9 mouse cellular contexts compared by ENCODE assay signal in genomic region chr3:96328730-96329387, GRCm38 (mm10). TPM values are rescaled to one million over a fixed set of nuclear protein-coding genes. Genes with fewer than 3 reads are reported as not detected.
DNase-seq lines count a peak whose midpoint lies in the region; ATAC-seq and TF ChIP-seq lines count a peak whose summit lies in the region.
"Had no signal": no experiment of that assay in that cellular context is flagged by ENCODE, and none has a peak within 500 bp of the region (broad histone marks: within the 10 kb centered on the region; RNA-seq: fewer than 3 reads in every experiment).

No protein-coding gene starts in this region.

- H3K4me2 ChIP-seq in heart, embryonic 13.5 days, result peak overlapping the region; percentile 73
- H3K4me2 ChIP-seq in limb, embryonic 12.5 days, result peak overlapping the region; percentile 68
- H3K4me2 ChIP-seq in lung, postnatal 0 days (replicated peaks; ENCODE audit: low read depth, low read length), result no peak overlapping the region

- intact Hi-C loops in heart, adult 2 months (cut with DNase I), result no loop called here

- H3K27ac ChIP-seq in heart, embryonic 13.5 days (replicated peaks), result no peak overlapping the region
- H3K27ac ChIP-seq in heart, adult 2 months, result no peak overlapping the region
- no peak overlapping the region for H3K27ac ChIP-seq in limb, embryonic 12.5 days
- H3K27ac ChIP-seq in lung, postnatal 0 days (ENCODE audit: low read length), result no peak overlapping the region
- no peak overlapping the region for H3K27ac ChIP-seq in layer of hippocampus, adult 2 months
- H3K27ac ChIP-seq: left cerebral cortex, adult 2 months had no signal

- TF ChIP-seq EP300 in heart, adult 2 months (IDR thresholded peaks at IDR 0.05; ENCODE audit: insufficient read depth, low read depth, low read length), result no peak
- TF ChIP-seq EP300 in lung, postnatal 0 days (IDR thresholded peaks at IDR 0.05), result no peak

- peak overlapping the region; percentile 80; the same call in 1 of the 2 replicates for H3K9ac ChIP-seq in heart, embryonic 13.5 days
- no peak overlapping the region for H3K9ac ChIP-seq in heart, adult 2 months (ENCODE audit: low read depth, low read length)
- no peak overlapping the region for H3K9ac ChIP-seq in limb, embryonic 12.5 days (replicated peaks)
- no peak overlapping the region for H3K9ac ChIP-seq in lung, postnatal 0 days (replicated peaks; ENCODE audit: low read depth)

- H3K9me3 ChIP-seq in heart, embryonic 13.5 days, result no peaks in the 10 kb centered on the region
- H3K9me3 ChIP-seq in limb, embryonic 12.5 days, result no peaks in the 10 kb centered on the region
- H3K9me3 ChIP-seq in lung, postnatal 0 days (ENCODE audit: low read length), result no peaks in the 10 kb centered on the region

- DNase-seq in heart, adult 2 months, result no peak
- DNase-seq in thymus, postnatal 0 days (ENCODE audit: low spot score), result peak; percentile 1
- DNase-seq in thymus, adult 18-20 months, result no peak
- no peak for DNase-seq in gastrocnemius, postnatal 25 days
- no peak for DNase-seq in lung, postnatal 0 days (ENCODE audit: low spot score)
- no peak for DNase-seq in layer of hippocampus, adult 2 months (ENCODE audit: low spot score in 2 of 2)

- peaks cover 86% of the 10 kb centered on the region for H3K27me3 ChIP-seq in heart, embryonic 13.5 days (replicated peaks)
- H3K27me3 ChIP-seq in heart, adult 2 months (ENCODE audit: control insufficient read depth, insufficient read depth, low read length), result peaks cover 33% of the 10 kb centered on the region
- peaks cover 65% of the 10 kb centered on the region for H3K27me3 ChIP-seq in limb, embryonic 12.5 days
- peaks cover 68% of the 10 kb centered on the region for H3K27me3 ChIP-seq in lung, postnatal 0 days (replicated peaks; ENCODE audit: insufficient read depth, low read length)

- WGBS in heart, embryonic 13.5 days, result 16% methylated on average over 15 of the region's 15 CpGs
- WGBS in heart, adult 2 months, result 22% methylated on average over 15 of the region's 15 CpGs
- WGBS in limb, embryonic 12.5 days, result 16% methylated on average over 15 of the region's 15 CpGs
- 16% methylated on average over 15 of the region's 15 CpGs for WGBS in lung, postnatal 0 days

- no peak for TF ChIP-seq CTCF in heart, adult 2 months (IDR thresholded peaks at IDR 0.05)
- TF ChIP-seq CTCF in lung, postnatal 0 days (IDR thresholded peaks at IDR 0.05), result no peak
- no peak for TF ChIP-seq CTCF in layer of hippocampus, adult 2 months (conservative IDR thresholded peaks at IDR 0.05)

- no peak for ATAC-seq in heart, embryonic 13.5 days (ENCODE audit: extremely low read depth, insufficient number of reproducible peaks, low FRiP score, low TSS enrichment)
- no peak for ATAC-seq in limb, embryonic 12.5 days (ENCODE audit: insufficient number of reproducible peaks, insufficient read depth, low FRiP score, low TSS enrichment, low read depth)
- ATAC-seq in lung, postnatal 0 days, result no peak

- H3K4me3 ChIP-seq in heart, embryonic 13.5 days, result peak overlapping the region; percentile 52
- no peak overlapping the region for H3K4me3 ChIP-seq in heart, adult 2 months
- no peak overlapping the region for H3K4me3 ChIP-seq in limb, embryonic 12.5 days (replicated peaks)
- H3K4me3 ChIP-seq in lung, postnatal 0 days (ENCODE audit: low read depth, low read length), result no peak overlapping the region
- H3K4me3 ChIP-seq in layer of hippocampus, adult 2 months, result no peak overlapping the region

- H3K4me1 ChIP-seq in heart, embryonic 13.5 days, result peaks cover 27% of the 10 kb centered on the region
- peaks cover 1% of the 10 kb centered on the region for H3K4me1 ChIP-seq in heart, adult 2 months (ENCODE audit: control insufficient read depth, insufficient read depth, low read length)
- peaks cover 8% of the 10 kb centered on the region for H3K4me1 ChIP-seq in limb, embryonic 12.5 days (replicated peaks)
- 0 out of 2 replicates have a peak, but pooled peaks cover 3% of the 10 kb centered on the region for H3K4me1 ChIP-seq in lung, postnatal 0 days (ENCODE audit: insufficient read depth, low read depth, low read length)

- TF ChIP-seq POLR2A in heart, adult 2 months (IDR thresholded peaks at IDR 0.05; ENCODE audit: insufficient read depth, low read depth, low read length), result no peak

- no peaks in the 10 kb centered on the region for H3K36me3 ChIP-seq in heart, embryonic 13.5 days
- no peaks in the 10 kb centered on the region for H3K36me3 ChIP-seq in heart, adult 2 months (ENCODE audit: control insufficient read depth, insufficient read depth, low read length)
- no peaks in the 10 kb centered on the region for H3K36me3 ChIP-seq in limb, embryonic 12.5 days
- no peaks in the 10 kb centered on the region for H3K36me3 ChIP-seq in lung, postnatal 0 days (ENCODE audit: insufficient read depth, low read length)

- no peaks in the 10 kb centered on the region for H3K79me2 ChIP-seq in heart, adult 2 months (replicated peaks; ENCODE audit: control insufficient read depth, insufficient read depth, low read length)

RNA-seq across cellular contexts. Expression of gene Fcgr1, which starts 35.1 kb away (rescaled TPM):
- polyA plus RNA-seq in heart, embryonic 13.5 days (2015; fragmentation: Nextera tagmentation; extraction: Ambion mirVana), result 1.3 and 1.5 TPM in 2 replicates
- total RNA-seq in heart, adult 2 months (2021), result 1 to 10 TPM; 1.2 to 1.3 TPM
- 1.1 and 2.4 TPM in 2 replicates for polyA plus RNA-seq in heart, adult 2 months (2012; rRNA removed)
- 3.4 and 5.0 TPM in 2 replicates for polyA plus RNA-seq in thymus, postnatal 0 days (2015; fragmentation: Nextera tagmentation; extraction: Ambion mirVana)
- polyA plus RNA-seq in limb, embryonic 12.5 days (2016; fragmentation: Nextera tagmentation; extraction: Ambion mirVana), result 0.94 and 1.1 TPM in 2 replicates
- total RNA-seq in gastrocnemius, postnatal 25 days (2021), result under 1 TPM; 0.33 to 0.40 TPM
- polyA plus RNA-seq in lung, postnatal 0 days (2015; fragmentation: Nextera tagmentation; extraction: Ambion mirVana), result 4.7 and 5.3 TPM in 2 replicates
- 1 to 10 TPM; 2.2 to 2.3 TPM for total RNA-seq in layer of hippocampus, adult 2 months (2021)

RNA-seq across cellular contexts. Expression of gene Hist2h2bb, which starts 59.3 kb away (rescaled TPM):
- 3.3 and 5.9 TPM in 2 replicates for polyA plus RNA-seq in heart, embryonic 13.5 days (2015; fragmentation: Nextera tagmentation; extraction: Ambion mirVana)
- total RNA-seq in heart, adult 2 months (2021), result 10 to 100 TPM; 34.1 to 34.7 TPM
- 1.2 TPM in 1 of 2 replicates, not detected in the other for polyA plus RNA-seq in heart, adult 2 months (2012; rRNA removed)
- 47.9 and 71.3 TPM in 2 replicates for polyA plus RNA-seq in thymus, postnatal 0 days (2015; fragmentation: Nextera tagmentation; extraction: Ambion mirVana)
- polyA plus RNA-seq in limb, embryonic 12.5 days (2016; fragmentation: Nextera tagmentation; extraction: Ambion mirVana), result 21.4 and 34.9 TPM in 2 replicates
- total RNA-seq in gastrocnemius, postnatal 25 days (2021), result 10 to 100 TPM; 30.8 to 37.0 TPM
- 0.48 and 2.9 TPM in 2 replicates for polyA plus RNA-seq in lung, postnatal 0 days (2015; fragmentation: Nextera tagmentation; extraction: Ambion mirVana)
- 100 to 1,000 TPM; 126 to 137 TPM for total RNA-seq in layer of hippocampus, adult 2 months (2021)
